Mouse (Mus musculus) cerebellum, adult 2 months (tissue): ENCODE results near the gene Itpkb.

Experiments
- CTCF ChIP-seq: fragments of 200-500 bp; IDR thresholded peaks from 2 replicates; pipeline ENCODE4 v1.5.1; 2011; ENCODE audit warnings: low read depth, mild to moderate bottlenecking, control low read depth, low read length, moderate library complexity, borderline replicate concordance; ENCODE audit not compliant: insufficient read depth
- POLR2A ChIP-seq: fragments of 200-500 bp; IDR thresholded peaks from 2 replicates; pipeline ENCODE4 v1.6.1; 2011; ENCODE audit warnings: low read length, control low read depth, borderline replicate concordance; ENCODE audit not compliant: insufficient read depth

DNA sequence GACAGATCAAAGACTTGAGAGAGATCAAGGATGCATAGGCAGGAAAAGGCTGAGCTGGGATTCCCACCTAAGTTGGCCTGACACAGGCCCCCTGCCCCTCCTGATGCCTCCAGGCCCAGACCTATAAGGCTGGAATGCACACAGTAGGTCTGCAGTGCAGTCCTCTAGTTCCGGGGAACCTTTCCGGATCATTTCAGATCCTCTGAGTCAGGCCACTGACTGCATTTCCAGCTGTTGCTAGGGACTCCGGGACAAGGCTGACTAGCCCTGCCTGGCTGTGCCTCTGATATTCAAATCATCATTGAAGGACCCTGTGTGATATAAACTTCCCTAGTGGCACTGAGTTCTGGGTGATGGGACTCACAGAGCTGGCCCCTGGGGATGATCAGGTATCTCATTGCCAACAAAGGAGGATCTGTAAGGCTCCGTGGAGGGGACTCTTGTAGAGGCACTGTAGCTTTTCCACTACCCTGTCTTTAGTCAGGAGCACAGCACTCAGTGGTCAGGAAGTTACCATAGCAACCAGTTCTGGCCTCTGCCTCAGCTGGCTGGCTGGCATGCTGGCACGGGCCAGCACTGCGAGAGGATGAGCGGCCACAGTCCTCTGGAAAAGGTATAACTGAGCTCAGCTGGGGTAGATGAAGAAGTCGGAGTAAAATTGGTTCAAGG is 90.3 kb downstream of the Itpkb start:
- TF ChIP-seq CTCF (no peak), POLR2A (no peak)
